Mouse (Mus musculus) neural tube, embryonic 15.5 days (tissue): Measurements from ENCODE around the gene Hoxb9. TPM values are rescaled to one million over a fixed set of nuclear protein-coding genes. Genes with fewer than 3 reads are reported as not detected.

ENCODE experiments used
- ATAC-seq: fragments of 200-750 bp; cut with Nextera tagmentation; 2 replicates; pipeline ENCODE4 v1.8.0; 2017; ENCODE audit warnings: mild to moderate bottlenecking, moderate TSS enrichment, moderate library complexity; ENCODE audit not compliant: low FRiP score
- H3K27ac ChIP-seq: fragments of 300-500 bp; sonication (generic); replicated peaks from 2 replicates; pipeline ENCODE4 v1.5.1; 2015; ENCODE audit warnings: mild to moderate bottlenecking, inconsistent platforms
- H3K27me3 ChIP-seq: fragments of 300-500 bp; sonication (generic); replicated peaks from 2 replicates; pipeline ENCODE4 v1.6.1; 2015; ENCODE audit warnings: inconsistent platforms
- H3K36me3 ChIP-seq: fragments of 300-500 bp; sonication (generic); 2 replicates; pipeline ENCODE4 v1.6.1; 2015; ENCODE audit warnings: inconsistent platforms
- H3K4me1 ChIP-seq: fragments of 300-500 bp; sonication (generic); 2 replicates; pipeline ENCODE4 v1.6.1; 2015; ENCODE audit warnings: inconsistent platforms
- H3K4me2 ChIP-seq: fragments of 300-500 bp; sonication (generic); 2 replicates; pipeline ENCODE4 v1.6.1; 2015; ENCODE audit warnings: inconsistent platforms, mild to moderate bottlenecking, moderate library complexity
- H3K4me3 ChIP-seq: fragments of 300-500 bp; sonication (generic); replicated peaks from 2 replicates; pipeline ENCODE4 v1.5.1; 2015; ENCODE audit warnings: mild to moderate bottlenecking, inconsistent platforms
- H3K9ac ChIP-seq: fragments of 300-500 bp; sonication (generic); replicated peaks from 2 replicates; pipeline ENCODE4 v1.6.1; 2015; ENCODE audit warnings: mild to moderate bottlenecking, inconsistent platforms
- H3K9me3 ChIP-seq: fragments of 300-500 bp; sonication (generic); replicated peaks from 2 replicates; pipeline ENCODE4 v1.6.1; 2016; ENCODE audit warnings: inconsistent platforms
- WGBS: fragments of 180-500 bp; shearing (Covaris S2); methylation state at CpG from one replicate; pipeline ENCODE4 v1.1.7; 2015; ENCODE audit warnings: mixed read lengths; 5-methylcytosine and 5-hydroxymethylcytosine counted together
- microRNA counts: library from miRNA; unstranded; fragments of <30 nt; microRNA quantifications from one replicate; lab custom pipeline; 2016
- microRNA-seq: library from miRNA; unstranded; fragments of <30 nt; microRNA quantifications from one replicate; pipeline ENCODE4, GENCODE M21; 2017
- polyA plus RNA-seq: library from polyadenylated mRNA; unstranded; fragments of >200 nt; fragmentation: Nextera tagmentation; extraction: Ambion mirVana; gene quantifications from 2 replicates; pipeline ENCODE4 v1.2.1, GENCODE M21; 2015

The Hoxb9 gene
- polyA plus RNA-seq, 1 experiment from 2014 or later: 57.5 TPM

GRCm38 (mm10) chr11:96322738-96323137 is 51.5 kb downstream of the Hoxb9 start:
- peak overlapping the region; percentile 78 for H3K9ac ChIP-seq

DNA sequence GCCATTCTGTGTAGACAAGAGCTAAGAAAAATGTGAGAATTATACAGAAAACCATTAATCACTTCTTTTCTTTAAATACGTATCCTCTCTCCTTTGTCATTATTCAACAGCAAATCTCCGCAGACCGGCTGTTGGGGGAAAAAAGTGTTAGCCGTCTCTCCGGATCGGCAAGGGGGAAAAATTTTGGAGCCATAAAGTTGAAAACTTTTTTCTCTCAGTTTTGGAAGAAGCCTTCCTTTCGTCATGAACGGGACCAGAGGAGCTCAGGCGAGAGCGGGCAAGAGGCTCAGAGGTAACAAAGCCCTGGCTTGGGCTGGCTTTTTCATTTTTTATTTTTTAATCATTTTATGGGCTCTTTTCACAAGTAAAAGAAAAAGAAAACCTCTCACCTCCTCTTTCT is 51.9 kb downstream of the Hoxb9 start, which contains the start of gene Hoxb3:
TSS of gene Hoxb3 (plus strand) at position 173 of the 400 bp plus-strand sequence.
- WGBS: 15% methylated on average over 10 of the region's 10 CpGs
- Histone ChIP-seq H3K4me1 (peaks cover 86% of the 10 kb centered on the region), H3K27ac (peak within 1 kb of the TSS; percentile 99), H3K9me3 (no peaks in the 10 kb centered on the region), H3K4me3 (peak within 1 kb of the TSS; percentile 60), H3K36me3 (no peaks in the 10 kb centered on the region), H3K4me2 (peak within 1 kb of the TSS; percentile 87), H3K27me3 (no peaks in the 10 kb centered on the region), H3K9ac (peak within 1 kb of the TSS; percentile 78)
- no peak for ATAC-seq

More at GRCm38 (mm10) chr11:96322738-96323137, 51.5 kb downstream of the Hoxb9 start:
- Histone ChIP-seq H3K9me3 (no peaks in the 10 kb centered on the region), H3K4me3 (peak overlapping the region; percentile 60), H3K4me1 (peaks cover 86% of the 10 kb centered on the region), H3K27me3 (no peaks in the 10 kb centered on the region), H3K36me3 (no peaks in the 10 kb centered on the region), H3K27ac (peak overlapping the region; percentile 99), H3K4me2 (peak overlapping the region; percentile 87)
- no peak for ATAC-seq
- WGBS: 10% methylated on average over 6 of the region's 6 CpGs

GRCm38 (mm10) chr11:96324125-96324524 is 52.9 kb downstream of the Hoxb9 start:
- Histone ChIP-seq H3K36me3 (no peaks in the 10 kb centered on the region), H3K4me1 (peaks cover 87% of the 10 kb centered on the region), H3K9me3 (no peaks in the 10 kb centered on the region), H3K9ac (peak overlapping the region; percentile 78), H3K4me3 (peak overlapping the region; percentile 60), H3K4me2 (peak overlapping the region; percentile 87), H3K27ac (peak overlapping the region; percentile 99), H3K27me3 (no peaks in the 10 kb centered on the region)
- no peak for ATAC-seq
- 4% methylated on average over 5 of the region's 5 CpGs for WGBS

GRCm38 (mm10) chr11:96324965-96325364 is 53.7 kb downstream of the Hoxb9 start:
- Histone ChIP-seq H3K27ac (peak overlapping the region; percentile 99), H3K4me2 (peak overlapping the region; percentile 87), H3K9me3 (no peaks in the 10 kb centered on the region), H3K4me3 (peak overlapping the region; percentile 60), H3K4me1 (peaks cover 89% of the 10 kb centered on the region), H3K9ac (peak overlapping the region; percentile 78), H3K27me3 (no peaks in the 10 kb centered on the region), H3K36me3 (no peaks in the 10 kb centered on the region)
- ATAC-seq: no peak
- 6% methylated on average over 8 of the region's 8 CpGs for WGBS

DNA sequence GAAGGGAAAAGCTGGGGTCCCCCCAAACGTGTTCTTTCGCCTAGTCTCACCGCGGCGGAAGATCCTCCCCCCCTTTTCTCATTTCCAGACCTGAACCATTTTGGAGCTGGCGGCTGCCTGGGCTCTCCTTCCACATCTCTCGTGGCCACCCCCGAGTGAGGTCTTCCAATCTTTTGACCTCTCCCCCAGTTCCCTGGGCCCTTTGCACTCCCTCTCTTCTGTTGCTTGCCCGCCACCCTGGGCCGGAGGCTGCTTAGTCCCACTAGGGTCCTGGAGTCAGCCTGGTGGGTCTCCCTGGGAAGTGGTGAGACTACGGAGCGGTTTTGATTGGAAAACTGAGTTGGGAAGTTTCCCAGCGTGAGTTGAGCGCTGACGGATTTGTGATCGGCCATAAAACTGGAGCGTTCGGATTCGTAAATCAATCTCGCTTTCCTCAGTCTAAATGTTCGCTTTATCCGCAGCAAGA is 54.5 kb downstream of the Hoxb9 start:
- H3K4me1 ChIP-seq: peaks cover 92% of the 10 kb centered on the region
- peak overlapping the region; percentile 87 for H3K4me2 ChIP-seq
- H3K27ac ChIP-seq: peak overlapping the region; percentile 99
- 5% methylated on average over 22 of the region's 22 CpGs for WGBS
- no peaks in the 10 kb centered on the region for H3K36me3 ChIP-seq
- no peaks in the 10 kb centered on the region for H3K9me3 ChIP-seq
- ATAC-seq: no peak
- H3K27me3 ChIP-seq: no peaks in the 10 kb centered on the region
- peak overlapping the region; percentile 60 for H3K4me3 ChIP-seq
- H3K9ac ChIP-seq: peak overlapping the region; percentile 78

MicroRNA genes within 50 kb of the gene (microRNA counts, 519-probe panel; counts per million panel counts)
- microRNA mmu-miR-10a (lab: Ali Mortazavi, UCI) (4,412 counts per million, percentile 97 among the panel's probes with 10 or more counts), microRNA mmu-miR-196a (lab: Ali Mortazavi, UCI) (3,761 counts per million, percentile 89 among the panel's probes with 10 or more counts)

Small RNA genes within 50 kb of the gene (microRNA-seq; reads per million reads assigned to microRNA genes)
- 187,043 reads per million, percentile 100 among the genes with 10 or more reads in this experiment for gene Mir10a
- gene Mir196a-1: 21.8 reads per million, percentile 32 among the genes with 10 or more reads in this experiment

Other genes with a start within 250 kb of the Hoxb9 start
- gene Gip, start 246.9 kb upstream of the Hoxb9 start, polyA plus RNA-seq: not detected in 2 replicates
- 125 and 137 TPM in 2 replicates for gene Snf8, start 236.6 kb upstream of the Hoxb9 start, polyA plus RNA-seq
- gene Ube2z, start 206.1 kb upstream of the Hoxb9 start, polyA plus RNA-seq: 34.3 and 37.9 TPM in 2 replicates
- gene Atp5g1, start 195.8 kb upstream of the Hoxb9 start, polyA plus RNA-seq: 863 and 912 TPM in 2 replicates
- gene Calcoco2, start 159.5 kb upstream of the Hoxb9 start, polyA plus RNA-seq: not detected in 2 replicates
- 0.23 and 0.46 TPM in 2 replicates for gene Ttll6, start 137.7 kb upstream of the Hoxb9 start, polyA plus RNA-seq
- 0.15 and 1.9 TPM in 2 replicates for gene Hoxb13, start 77.1 kb upstream of the Hoxb9 start, polyA plus RNA-seq
- gene Hoxb8, start 10.4 kb downstream of the Hoxb9 start, polyA plus RNA-seq: 63.1 and 71.8 TPM in 2 replicates
- gene Hoxb7, start 15.2 kb downstream of the Hoxb9 start, polyA plus RNA-seq: 101 and 115 TPM in 2 replicates
- 109 and 135 TPM in 2 replicates for gene Hoxb6, start 21.0 kb downstream of the Hoxb9 start, polyA plus RNA-seq
- 39.5 and 106 TPM in 2 replicates for gene Hoxb5, start 31.9 kb downstream of the Hoxb9 start, polyA plus RNA-seq
- gene Hoxb4, start 46.8 kb downstream of the Hoxb9 start, polyA plus RNA-seq: 3.7 and 5.0 TPM in 2 replicates
- gene Hoxb3, start 51.9 kb downstream of the Hoxb9 start, polyA plus RNA-seq: 8.0 and 12.6 TPM in 2 replicates
- 33.7 and 42.3 TPM in 2 replicates for gene Hoxb2, start 79.1 kb downstream of the Hoxb9 start, polyA plus RNA-seq
- gene Hoxb1, start 94.3 kb downstream of the Hoxb9 start, polyA plus RNA-seq: 0.38 and 0.65 TPM in 2 replicates
- gene Skap1, start 193.1 kb downstream of the Hoxb9 start, polyA plus RNA-seq: 7.9 and 24.2 TPM in 2 replicates